Mouse (Mus musculus): ENCODE measurements around the gene Vps9d1. TPM values are rescaled to one million over a fixed set of nuclear protein-coding genes. Genes with fewer than 3 reads are reported as not detected.
"Not testable (repeated sequence)": the region's sequence is repeated elsewhere in the genome, so short reads cannot be mapped to it uniquely, and the experiment has no call there.

Vps9d1 gene
- 10 to 100 TPM; 23.1 to 26.7 TPM for total RNA-seq (2021)
- long read RNA-seq, experiment 1, partial matches to known transcripts = 9 of 14 reads
- long read RNA-seq, experiment 1, other reads (novel, unspliced or antisense) = 3 of 14 reads
- long read RNA-seq, experiment 2, partial matches to known transcripts = 4 of 16 reads
- long read RNA-seq, experiment 2, other reads (novel, unspliced or antisense) = 11 of 16 reads

DNA sequence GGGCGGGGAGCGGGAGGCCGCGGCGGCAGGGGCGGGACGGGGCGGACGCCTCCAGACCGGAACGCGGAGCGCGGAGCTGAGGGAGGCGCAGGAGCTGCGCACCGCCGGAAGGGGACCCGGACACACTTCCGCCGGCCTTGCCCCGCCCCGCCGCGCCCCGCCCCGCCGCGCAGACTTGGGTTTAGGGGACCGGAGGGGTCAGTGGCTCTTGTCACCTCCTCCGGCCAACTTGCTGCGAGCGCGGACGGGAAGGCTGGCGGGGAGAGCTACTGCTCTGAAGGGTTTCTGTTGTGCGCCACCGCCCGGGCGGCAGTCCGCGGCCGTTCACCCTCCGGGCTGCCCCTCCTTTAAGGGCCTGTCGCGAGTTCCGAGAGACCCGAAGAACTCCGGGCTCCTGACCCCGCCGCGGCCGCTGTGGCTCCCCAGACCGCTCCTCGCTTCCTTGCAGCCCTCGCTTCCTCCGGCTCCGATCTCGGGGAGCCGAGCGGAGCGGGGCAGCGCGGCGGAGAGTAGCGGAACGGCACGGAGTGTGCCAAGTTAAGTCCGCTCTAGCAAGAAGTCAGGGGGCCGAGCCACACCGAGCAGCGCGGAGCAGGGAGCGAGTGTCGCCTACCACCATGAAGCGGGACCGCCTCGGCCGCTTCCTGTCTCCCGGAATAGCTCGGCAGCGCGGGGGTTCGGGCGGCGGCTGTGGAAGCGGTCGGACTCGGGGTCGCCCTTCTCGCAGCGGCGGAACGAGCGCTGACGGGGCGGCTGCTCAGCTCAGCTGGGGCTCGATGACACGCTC, at the start of gene Vps9d1, which contains the start of gene Zfp276:
Gene Vps9d1, minus strand, starts transcription at position 250 of the 787 bp plus-strand sequence.
Gene Zfp276, plus strand, starts transcription at position 97 of the 787 bp plus-strand sequence.
- DNase-seq = peak; percentile 95

- DNase-seq = no peak
These were observed 44.2 kb upstream of the Vps9d1 start for GRCm38 (mm10) chr8:123298301-123298700.

- DNase-seq = no peak
These were observed 38.6 kb upstream of the Vps9d1 start for GRCm38 (mm10) chr8:123292785-123293184.

GRCm38 (mm10) chr8:123292281-123292680, 38.1 kb upstream of the Vps9d1 start:
- no peak for DNase-seq

DNA sequence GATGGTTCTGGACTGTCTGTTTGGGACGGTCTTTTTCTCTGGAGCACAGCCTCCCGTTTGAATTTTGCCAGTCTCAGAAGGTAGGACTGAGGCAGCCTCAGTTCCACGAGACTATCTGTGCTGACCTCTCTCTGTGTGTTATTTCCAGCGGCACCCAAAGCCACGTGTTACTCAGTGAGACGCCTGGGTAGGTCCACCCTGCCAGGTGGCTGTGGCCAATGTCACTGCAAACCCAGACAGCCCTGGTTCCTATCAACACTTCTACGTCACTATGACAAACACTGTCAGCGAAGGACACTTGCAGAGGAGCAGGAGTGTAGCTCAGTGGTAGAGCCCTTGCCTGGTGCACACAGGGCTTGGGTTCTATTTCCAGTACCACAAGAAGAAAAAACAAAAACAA, 37.6 kb upstream of the Vps9d1 start:
- DNase-seq = no peak

DNA sequence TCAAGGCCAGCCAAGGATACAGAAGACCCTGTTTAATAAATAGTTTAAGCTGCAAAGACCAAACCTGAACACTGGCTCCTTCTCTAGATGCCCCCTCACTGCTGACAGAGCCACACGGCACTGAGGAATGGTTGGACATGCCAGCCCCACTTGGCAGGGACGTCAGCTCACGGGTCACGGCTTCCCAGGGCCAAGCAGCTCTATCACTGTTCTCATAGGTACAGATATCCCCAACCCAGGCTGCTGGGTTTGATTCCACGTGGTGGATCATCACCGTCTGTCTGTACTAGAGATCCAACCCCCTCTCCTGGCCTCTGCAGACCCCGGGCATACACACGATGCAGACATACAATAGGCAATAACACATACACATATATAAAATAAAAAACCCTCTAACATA, 36.5 kb upstream of the Vps9d1 start:
- DNase-seq = no peak

DNA sequence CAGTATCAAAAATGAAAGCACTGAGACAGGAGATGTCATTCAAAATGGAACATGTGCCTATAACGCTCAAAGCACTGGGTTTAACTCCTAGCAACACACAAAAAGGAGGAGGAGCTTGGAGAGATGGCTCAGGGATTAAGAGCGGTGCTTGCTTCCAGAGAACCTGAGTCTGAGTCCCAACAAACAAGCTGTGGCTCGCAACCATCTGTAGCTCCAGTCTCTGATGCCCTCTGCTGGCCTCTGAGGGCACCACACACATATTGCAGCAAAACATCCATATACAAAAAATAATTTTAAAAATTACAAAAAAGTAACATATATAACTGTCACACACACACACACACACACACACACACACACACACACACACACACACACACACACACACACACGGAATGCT, 36.0 kb upstream of the Vps9d1 start:
- peak; percentile 71 for DNase-seq

GRCm38 (mm10) chr8:123287362-123287761, 33.2 kb upstream of the Vps9d1 start:
- DNase-seq = no peak

DNA sequence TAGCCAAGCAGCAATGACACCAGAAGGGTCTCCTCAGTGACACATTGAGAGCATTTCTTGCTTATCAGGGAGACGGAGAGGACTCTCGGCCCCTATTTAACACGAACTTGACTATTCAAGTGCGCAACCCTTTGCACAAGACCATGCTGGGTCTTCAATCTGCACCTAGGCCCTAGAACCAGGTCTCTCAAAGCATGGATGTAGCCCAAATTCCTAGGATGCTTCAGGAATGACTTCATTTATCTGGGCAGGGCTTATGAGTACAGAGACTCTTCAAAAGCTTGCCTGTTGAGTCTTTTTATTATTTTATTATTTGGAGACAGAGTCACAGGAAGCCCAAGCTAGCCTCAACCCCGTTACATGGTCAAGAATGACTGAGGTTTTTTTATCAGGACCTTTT, 30.3 kb upstream of the Vps9d1 start:
- no peak for DNase-seq

- no peak for DNase-seq
These were observed 29.8 kb upstream of the Vps9d1 start for GRCm38 (mm10) chr8:123283991-123284390.

DNA sequence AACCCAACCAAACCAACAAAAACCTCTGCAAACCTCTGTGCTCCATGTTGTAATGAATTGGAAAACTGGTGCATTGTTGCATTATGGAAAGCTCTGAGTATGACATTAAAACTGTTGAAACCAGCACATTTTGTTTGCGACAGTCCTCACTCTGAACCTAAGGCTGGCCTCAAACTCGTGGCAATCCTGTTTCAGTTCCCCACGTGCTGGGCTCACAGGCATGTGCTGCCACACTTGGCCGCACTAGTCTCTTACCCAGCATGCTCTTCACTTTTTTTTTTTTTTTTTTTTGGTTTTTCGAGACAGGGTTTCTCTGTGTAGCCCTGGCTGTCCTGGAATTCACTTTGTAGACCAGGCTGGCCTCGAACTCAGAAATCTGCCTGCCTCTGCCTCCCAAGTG, 28.8 kb upstream of the Vps9d1 start:
- not testable (repeated sequence) for DNase-seq

- no peak for DNase-seq
These were observed 26.4 kb upstream of the Vps9d1 start for GRCm38 (mm10) chr8:123280302-123281094.

DNA sequence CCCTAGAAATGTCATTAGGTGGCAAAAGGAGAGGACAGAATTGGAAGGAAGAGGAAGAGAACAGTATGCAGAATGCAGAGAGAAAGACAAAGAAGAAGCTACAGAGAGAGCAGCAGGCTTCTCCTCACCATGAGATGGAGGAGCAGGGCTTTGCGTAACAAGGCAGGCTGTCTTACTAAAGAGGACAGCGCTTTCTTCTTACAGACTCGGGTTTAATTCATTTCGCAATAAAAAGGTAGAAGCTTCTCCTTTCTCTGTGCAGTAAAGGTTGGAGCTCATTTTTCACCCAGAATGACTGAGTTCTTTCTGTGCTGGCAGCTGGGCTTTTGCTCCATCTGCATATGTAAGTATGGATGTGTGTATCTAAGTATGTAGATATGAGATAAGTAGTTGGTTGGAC, 25.7 kb upstream of the Vps9d1 start:
- DNase-seq = no peak

DNA sequence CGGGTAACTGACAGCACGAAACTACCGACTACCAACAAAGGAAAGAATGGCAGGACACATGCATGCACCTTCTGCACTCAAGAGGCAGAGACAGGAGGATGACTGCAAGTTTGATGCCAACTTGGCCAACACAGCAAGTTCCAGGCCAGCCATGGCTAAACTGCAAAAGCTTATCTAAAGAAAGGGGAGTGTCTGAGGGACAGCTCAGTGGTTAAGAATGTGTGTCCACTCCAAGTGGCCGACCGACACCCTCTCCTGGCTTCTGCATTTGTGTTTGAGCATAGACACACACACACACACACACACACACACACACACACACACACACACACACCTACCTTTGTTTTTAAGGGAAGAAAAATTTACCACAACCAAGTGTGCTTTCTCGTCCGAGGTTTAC, 24.3 kb upstream of the Vps9d1 start:
- DNase-seq = no peak

DNA sequence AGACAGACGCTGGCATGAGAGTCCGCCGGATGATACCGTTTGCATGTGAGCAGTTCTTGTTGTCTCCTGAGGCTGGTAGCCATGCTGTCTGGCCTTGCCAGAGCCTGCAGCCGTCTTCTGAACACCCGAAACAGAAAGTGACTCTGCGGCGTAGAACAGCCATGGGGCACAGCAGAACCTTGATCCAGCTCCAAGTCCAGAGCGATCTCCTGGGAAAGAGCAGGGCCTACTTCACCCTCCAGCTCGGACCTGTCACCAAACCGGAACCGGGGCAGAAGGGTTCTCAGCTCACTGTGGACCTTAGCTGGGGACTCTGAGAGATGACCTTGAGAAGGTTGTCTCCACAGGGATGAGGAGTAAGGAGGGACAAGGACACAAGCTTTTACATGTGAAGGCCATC, 20.9 kb upstream of the Vps9d1 start:
- no peak for DNase-seq

DNA sequence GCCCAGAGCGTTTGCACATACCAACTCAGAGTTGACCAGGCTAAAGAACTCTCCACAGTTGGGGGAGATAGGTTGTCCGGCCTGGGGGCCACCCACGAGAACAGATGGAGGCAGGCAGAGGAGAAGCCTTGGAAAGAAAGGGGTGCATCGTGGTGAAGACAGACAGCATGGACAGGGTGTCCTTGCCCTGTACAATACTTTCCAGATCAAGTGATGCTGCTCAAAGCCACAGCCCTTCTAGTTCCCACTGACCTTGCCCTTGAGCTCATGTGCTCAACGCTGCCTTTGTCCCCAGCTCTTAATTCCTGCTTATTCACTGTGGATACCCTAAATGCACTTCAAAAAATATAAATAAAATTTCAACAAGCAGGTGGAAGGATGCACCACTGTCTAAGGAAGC, 20.3 kb upstream of the Vps9d1 start:
- no peak for DNase-seq

DNA sequence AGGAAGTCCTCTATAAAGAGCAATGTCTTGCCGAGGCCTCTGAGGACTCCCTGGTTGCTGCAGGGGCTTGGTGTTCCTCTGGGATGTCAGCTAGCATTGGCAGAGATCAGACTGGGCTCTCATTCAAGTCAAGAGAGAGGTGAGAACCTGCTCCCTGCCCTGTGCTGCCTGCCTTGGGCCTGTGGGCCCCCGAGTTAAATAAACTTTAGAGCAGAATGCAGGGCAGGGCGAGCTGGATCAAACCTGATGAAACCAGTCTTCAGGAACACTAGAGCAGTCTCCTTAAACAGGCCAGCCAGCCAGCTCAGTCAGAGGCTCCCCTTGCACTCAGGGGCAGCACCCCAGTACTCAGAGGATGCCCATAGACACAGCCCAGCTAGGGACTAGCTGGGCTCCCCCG, 17.8 kb upstream of the Vps9d1 start:
- DNase-seq = no peak

GRCm38 (mm10) chr8:123271147-123271546, 17.0 kb upstream of the Vps9d1 start:
- DNase-seq = no peak

DNA sequence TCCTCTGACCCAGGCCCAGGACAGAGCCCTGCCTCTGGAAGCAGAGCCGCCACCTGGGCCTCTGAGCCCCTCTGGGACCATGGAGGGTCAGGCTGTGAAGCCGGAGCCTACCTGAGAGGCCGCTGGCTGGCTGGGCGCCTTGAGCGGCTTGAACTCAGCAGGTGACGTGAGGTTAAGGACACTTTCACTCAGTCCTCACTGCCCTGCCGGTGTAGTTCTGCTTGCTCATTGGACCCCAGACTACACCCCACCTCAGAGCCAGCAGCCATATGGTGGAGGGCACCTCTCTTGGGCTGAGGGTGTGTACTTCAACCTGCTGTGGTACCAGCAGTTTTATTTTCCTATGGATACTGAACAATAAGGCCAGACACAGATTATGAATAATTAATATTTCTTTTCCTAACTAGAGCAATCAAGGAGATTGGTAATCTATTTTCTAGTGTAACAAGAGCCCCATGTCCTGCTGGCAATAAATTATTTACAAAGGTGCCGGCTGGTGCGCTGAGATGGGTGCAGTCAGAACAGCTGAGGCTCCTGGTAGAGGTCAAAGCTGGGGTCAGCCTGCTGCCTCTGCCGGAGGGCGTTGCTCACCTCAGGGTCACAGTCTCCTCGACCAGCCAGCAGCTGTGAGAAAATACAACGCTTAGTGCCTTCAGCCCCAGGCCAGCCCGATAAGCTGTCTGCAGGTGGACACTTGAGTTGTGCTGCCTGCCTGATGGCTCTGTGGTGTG, 13.9 kb upstream of the Vps9d1 start:
- DNase-seq = no peak

GRCm38 (mm10) chr8:123257593-123257992, 3.4 kb upstream of the Vps9d1 start:
- DNase-seq = not testable (repeated sequence)

- DNase-seq = no peak
These were observed 3.0 kb upstream of the Vps9d1 start for GRCm38 (mm10) chr8:123257114-123257513.

GRCm38 (mm10) chr8:123255170-123255569, 1.0 kb upstream of the Vps9d1 start:
- no peak for DNase-seq
